Mouse (Mus musculus) cerebellum, adult 18-20 months (tissue): ENCODE results near the gene Btla.

Experiments
- DNase-seq, 2 experiments: peaks; one replicate each; pipeline ENCODE4 v3.0.0; 2021

The Btla gene

DNA sequence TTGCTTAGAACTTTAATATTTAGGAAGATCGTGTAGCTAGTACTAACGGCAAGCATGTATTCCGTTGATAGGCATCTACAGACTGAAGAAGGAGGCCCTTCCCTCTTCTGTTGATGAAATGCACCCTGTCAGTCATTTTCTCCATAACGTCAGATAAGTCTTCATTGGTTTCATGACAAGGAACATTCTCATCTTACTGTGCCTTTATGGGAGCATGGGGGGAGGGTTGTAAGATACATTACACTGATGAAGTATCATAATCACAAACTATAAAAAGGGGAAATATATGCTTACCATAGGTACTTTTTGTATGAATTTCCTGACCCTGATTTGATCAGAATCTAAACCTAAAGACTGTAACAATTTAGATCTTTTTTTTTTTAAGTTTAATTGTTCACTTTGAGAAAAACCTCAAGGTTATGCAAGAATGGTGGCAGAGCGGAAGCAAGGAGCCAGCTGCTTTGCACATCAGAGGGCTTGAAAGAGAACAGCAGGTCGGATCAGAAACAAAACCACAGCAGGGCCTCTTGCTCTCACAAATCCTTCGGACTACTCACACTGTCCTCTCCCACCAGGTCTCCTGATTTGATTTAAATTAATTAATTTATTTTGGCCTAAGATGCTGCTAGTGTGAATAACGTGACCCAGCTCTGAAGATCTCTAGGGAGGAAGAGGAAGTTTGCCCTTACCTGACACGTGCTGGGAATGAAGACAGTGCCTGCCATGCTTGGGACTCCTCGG, at the start of gene Btla:
Gene Btla, plus strand, starts transcription at position 668 of the 741 bp plus-strand sequence.
- no peak for DNase-seq

DNA sequence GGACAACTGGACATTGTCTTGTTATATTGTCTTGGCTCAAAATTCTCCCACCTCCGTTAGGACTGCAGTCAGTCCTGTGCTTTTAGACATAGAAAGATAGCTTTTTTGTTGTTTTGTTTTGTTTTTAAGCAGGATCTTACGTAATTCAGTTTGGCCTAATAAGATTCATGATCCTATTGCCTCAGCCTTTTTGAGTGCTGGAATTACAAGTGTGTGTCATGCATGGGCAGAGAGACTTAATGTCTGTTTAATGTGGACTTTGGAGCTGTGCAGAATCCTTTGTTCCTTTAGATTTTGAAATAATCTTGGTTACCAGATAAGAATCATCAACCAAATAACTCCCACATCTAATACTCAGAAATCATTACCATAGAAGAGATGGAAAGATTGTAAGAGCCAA, 45.6 kb upstream of the Btla start:
- DNase-seq, result no peak

DNA sequence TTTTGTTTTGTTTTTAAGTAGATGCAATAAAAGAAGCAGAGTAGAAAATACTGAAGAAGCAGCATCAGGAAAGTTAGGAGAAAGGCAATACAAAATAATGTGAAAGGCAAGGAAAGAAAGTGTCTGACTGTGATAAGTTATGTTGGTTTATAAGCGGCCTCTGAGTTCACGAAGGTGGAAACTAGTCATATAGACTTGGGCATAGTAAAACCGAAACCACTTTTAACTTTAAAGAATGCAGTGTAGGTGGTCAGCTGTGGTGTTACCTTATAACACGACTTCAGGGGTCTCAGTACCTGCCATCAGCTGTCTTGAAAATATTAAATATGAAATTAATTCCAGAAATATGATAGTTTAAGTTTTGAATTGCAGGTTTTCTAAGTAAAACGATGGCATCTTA, 42.3 kb upstream of the Btla start:
- no peak for DNase-seq

DNA sequence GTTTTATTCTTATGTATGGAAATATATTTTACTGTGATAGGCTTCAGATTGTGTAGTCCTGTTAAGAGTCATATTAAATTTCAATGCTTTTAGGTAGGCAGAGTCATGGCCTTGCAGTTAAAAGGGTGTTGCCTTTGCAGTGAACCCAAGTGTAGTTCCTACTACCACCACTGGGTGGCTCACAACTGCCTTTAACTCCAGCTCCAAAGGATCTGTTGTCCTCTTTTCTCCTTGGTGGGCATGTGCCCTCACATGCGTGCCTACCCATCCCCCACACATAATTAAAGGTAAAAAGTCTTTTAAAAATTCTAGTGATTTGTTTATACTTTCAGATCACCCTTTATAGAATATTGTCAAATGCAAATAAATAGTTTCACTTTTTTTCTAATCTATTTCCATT, 31.5 kb upstream of the Btla start:
- DNase-seq, result peak; percentile 78 to 81

DNA sequence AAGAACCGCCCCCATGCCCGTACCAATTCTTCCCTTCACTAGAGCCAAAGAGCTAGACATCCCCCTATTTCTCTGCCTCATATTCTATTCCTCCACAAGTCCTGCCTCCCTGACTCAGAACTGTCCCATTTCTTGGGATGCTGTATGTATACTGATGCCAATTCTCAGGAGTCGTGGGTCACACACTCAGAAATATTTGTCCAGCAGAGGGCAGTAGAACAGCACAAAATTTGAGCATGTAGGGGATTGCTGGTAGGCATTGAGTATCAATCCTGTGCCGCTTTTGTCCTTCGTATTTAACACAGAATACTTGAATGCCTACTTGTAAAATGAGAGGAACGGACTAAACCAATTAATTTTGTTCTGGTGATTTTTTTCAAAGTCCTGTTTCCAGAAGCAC, 27.3 kb upstream of the Btla start:
- DNase-seq, result peak; percentile 70 to 71

DNA sequence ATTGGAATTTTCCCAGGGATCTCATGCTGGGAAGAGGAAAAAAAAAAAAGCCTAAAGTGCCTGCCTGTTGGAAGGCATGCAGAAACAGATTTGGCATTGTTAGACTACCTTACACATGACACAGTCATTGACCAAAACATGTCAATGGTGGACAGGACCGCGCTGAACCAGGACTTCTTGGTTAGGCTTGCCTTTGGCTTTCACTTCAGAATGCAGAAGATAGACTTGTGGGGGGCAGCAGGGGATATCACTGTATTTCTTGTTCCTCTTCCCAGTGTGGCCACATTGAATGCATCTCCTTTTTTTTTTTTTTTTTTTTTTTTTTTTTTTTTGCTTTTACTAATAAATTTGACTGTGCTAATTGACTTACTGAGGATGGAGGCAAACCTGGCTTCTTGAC, 22.7 kb upstream of the Btla start:
- DNase-seq, result peak in 1 of 2 experiments; percentile 7

DNA sequence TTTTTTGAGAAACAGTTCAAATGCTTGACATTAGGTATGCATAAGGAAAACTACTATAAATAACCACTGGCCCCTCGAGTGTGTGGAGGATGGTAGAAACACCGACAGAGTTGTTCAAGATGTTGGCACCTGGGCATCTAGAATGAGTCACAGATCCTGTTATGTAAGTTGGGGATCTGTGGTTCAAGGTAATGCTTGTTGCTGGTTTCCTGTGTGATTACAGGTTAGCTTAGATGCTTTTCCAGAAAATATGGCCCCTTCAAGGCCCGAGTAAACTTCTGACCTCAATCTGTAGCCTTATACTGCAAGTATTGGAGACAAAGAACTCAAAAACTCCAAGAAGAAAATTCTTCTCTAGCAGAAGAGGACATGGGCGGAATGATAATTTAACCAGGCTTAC, 19.7 kb upstream of the Btla start:
- no peak for DNase-seq

DNA sequence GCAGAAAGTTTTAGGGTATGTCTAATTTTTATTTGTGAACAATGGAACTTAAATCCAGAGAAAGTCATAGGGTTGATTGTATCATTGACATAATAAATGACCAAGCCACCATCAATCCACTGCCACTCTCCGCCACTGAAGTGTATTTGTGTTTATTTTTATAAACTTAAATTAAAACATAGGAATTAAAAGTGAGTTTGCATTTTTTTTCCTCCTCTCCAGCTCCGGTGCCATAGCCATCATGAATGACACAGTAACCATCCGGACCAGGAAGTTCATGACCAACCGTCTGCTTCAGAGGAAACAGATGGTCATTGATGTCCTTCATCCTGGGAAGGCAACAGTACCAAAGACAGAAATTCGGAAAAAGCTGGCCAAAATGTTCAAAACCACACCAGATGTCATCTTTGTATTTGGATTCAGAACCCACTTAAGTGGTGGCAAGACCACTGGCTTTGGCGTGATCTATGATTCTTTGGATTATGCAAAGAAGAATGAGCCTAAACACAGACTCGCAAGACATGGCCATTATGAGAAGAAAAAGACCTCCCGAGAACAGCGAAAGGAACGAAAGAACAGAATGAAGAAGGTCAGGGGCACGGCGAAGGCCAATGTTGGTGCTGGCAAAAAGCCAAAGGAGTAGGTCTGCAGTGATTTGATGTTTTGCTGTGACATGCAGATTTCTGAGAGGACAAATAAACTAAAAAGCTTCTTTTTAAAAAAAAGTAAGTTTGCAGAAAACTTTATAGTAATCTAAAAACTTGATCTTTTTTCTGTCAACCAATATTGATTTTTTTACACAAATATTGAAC, 19.1 kb upstream of the Btla start:
- DNase-seq, result peak in 1 of 2 experiments; percentile 27

DNA sequence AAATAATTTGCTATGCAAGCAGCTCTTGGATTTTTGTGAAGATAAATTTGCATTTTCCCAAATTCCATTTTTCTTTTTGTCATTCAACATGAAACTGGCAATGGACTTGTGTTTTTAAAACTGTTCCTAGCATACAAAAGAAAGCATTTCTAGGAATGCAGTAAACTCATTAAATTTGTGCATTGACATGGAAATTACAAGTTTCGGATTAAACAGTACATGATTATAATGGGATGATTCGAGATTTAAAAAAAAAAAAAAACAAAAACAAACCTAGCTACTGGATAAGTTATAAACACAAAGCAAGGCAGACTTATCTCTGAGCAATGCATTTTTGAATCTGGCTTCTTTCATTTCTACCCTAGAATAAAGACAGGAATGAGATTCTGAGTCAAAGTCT, 2.1 kb upstream of the Btla start:
- no peak for DNase-seq

DNA sequence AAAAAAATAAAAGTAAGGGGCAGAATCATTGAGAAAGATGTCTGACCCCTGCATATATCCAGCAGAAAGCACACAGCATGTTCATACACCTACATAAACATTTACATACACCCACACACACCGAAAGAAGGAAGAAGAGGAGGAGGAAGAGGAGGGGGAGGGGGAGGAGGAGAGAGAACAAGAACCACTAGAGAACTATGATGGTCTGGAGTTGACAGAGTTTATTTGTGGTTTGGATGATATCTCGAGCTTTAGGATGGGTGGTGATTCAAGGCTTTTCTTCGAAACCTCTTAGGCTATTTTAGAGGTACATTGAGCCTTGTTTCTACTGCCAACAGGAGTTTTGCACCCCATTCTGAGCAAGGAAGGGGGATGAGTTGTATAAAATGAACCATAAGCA, 1.3 kb upstream of the Btla start:
- DNase-seq, result no peak

DNA sequence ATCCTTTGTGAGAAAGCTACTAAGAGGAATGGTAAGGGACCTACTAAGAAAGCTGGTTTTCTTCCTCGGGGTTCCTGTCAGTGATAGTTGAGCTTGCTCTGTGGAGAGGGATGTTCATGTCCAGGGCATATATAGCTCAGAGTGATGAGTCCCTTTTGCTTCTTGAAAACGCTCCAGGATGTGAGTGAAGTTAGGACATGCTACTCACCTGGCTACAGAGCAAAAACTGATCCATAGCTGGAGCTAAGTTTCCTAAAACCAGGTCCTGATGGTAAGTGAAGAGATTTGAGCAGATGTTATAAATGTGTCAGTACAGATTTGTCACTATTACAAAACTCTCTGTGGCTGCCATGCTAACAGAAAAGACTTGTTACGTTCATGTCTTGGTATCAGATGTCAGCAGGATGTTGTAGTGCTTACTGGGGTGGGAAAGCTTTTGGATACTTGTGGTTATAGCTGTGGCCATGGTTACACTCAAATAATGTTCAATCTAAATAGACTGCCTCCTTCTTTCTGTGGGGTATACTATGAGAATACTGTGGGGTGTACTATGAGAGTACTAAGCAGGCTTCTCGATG, 405 bp downstream of the Btla start:
- no peak for DNase-seq

DNA sequence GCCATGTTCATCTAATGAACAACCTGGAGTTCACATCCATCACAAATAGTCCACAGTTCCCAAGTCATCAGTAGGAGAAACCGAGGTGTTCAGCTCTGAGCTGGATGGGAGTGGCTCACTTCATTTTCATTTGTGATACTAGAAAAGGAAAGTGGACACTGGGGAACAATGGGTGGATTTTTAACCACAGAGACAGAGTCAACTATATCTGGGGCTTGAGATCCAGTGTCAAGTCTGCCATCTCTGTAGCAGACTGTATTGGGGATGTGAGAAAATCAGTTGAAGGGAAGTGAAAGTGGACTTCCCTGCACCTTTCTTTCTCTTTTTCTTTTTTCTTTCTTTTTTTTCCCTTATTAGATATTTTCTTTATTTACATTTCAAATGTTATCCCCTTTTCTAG, 2.9 kb downstream of the Btla start:
- no peak for DNase-seq

DNA sequence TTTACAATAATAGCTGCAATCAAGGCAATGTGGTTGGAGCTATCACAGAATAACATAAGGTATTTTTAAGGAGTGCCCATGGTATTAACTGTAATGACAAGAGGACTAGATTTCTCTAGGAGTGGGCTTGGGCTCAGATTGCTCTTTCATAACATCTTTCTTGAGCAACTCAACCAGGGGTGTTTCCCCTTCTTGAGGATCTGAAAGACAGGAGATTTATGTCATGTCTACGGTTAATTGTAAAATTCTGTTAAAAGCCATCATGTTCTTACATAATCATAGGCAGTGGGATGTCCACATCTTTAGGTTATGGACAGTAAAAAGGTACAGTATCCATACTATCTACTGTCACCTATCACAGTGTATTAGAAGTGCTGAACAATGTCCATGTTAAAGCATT, 7.2 kb downstream of the Btla start:
- no peak for DNase-seq

DNA sequence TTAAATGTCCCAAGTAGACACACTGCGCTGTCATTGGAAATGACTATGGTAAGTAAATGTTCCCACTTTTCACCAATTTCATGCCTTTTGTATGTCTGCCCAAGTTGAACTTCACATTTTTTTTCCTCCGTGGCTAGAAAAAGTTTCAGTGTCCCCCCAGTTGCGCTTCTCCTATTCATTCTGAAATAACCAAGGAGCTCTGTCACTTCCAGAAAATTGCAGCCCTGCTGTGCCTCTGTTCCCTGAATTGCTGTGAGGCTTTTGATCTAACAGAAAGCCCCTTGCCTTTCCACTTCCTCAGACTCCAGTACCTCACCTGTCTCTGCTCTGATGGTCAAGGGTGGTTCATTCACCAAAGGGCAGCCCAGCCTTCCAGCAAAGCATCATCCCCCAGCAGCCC, 8.9 kb downstream of the Btla start:
- no peak for DNase-seq

DNA sequence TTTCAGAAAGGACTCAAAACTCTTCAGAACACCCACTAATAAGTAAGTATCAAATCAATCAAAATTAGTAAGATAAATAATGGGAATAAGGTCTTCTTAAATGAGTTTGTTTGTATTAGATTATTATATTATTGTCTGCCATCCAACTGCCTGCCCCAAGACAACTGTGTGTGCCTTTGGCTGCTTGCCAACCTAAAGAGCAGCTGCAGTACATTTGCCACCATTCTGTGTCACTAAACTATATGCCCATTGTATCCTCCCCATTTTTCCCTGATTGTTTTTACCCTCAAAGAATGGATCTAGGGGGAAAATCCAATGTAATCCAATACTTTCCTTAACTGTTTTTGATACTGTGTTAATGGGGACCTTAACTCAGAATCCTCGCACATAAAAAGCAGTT, 18.6 kb downstream of the Btla start:
- no peak for DNase-seq

DNA sequence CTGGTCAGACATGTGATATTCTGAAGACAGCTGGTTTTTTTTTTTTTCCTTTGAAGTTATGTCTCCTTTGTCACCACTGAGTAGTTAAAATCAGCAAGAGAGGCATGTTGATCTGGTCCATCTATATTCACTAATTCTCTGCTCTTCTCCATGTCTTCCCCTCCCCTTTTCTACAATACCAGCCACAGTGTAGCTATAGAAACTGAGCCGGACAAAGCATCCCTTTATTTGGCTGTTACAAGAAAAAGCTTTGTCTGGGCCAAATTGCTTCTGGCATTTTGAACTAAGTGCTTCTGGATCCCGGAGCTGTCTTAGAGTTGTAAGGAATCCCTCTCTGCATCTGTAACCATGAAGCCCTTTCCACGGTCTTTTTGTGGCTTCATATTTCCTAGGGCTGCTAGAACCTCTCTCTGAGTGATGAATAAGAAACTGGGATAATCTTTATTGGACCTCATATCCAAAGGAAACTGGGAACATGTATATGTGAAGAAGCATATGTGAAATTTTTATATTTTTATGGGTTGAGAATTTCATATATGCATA, 20.9 kb downstream of the Btla start:
- no peak for DNase-seq

DNA sequence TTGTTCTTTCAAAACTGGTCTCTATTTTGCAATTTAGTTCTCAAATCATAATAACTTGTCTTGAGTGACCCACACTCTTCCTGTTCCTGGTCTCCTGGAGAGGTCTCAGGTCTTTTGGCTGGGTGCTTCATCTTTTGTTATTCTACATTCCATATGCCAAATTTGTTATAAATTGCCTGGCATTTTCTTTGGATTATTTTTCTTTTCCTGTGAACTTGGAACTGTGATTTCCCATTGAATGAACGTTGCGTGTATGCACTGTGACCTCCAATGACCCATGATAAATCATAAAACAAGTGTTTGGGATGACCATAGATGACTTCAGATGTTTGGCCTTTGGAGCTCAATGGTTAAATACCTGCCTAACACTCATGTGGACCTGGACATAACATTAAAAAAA, 25.6 kb downstream of the Btla start:
- no peak for DNase-seq

DNA sequence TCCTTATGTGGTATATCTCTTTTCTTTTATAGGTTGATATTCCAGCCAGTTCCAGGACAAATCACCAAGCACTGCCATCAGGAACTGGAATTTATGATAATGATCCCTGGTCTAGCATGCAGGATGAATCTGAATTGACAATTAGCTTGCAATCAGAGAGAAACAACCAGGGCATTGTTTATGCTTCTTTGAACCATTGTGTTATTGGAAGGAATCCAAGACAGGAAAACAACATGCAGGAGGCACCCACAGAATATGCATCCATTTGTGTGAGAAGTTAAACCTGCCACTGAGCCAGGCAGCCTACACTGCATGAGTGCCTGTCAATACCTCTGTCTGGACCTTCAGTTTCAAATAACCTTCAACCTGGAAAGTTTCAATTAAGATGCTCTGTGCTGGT, 26.2 kb downstream of the Btla start:
- DNase-seq, result no peak

DNA sequence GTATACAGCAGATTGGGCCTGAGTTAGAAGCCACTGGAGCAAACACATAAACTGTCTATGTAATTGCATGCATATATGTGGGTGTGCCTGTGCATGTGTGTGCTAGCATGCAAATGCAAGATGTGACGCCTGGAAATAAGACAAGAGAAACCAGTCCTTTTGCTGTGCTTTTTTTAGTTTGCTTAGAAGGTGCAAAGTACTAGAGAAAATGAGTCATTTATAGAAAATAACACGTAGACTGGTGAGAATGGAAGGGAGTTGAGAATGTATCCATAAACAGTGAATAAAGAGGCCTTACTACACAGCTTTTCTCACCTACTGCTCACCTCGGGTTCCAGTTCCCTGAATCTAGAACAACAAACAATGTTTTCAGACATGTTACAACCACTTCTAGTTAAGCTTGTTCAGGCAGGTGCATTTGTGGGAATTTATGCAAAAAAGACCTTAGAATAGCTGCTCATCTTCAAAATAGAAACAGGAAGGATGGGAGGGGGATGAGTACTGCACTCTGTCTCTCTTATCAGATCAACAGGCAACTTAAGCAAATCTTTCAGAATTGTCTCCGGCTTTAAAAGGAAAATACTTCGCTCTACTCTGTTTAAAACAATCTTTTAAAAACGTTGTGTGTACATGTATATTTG, 27.8 kb downstream of the Btla start:
- DNase-seq, result no peak

DNA sequence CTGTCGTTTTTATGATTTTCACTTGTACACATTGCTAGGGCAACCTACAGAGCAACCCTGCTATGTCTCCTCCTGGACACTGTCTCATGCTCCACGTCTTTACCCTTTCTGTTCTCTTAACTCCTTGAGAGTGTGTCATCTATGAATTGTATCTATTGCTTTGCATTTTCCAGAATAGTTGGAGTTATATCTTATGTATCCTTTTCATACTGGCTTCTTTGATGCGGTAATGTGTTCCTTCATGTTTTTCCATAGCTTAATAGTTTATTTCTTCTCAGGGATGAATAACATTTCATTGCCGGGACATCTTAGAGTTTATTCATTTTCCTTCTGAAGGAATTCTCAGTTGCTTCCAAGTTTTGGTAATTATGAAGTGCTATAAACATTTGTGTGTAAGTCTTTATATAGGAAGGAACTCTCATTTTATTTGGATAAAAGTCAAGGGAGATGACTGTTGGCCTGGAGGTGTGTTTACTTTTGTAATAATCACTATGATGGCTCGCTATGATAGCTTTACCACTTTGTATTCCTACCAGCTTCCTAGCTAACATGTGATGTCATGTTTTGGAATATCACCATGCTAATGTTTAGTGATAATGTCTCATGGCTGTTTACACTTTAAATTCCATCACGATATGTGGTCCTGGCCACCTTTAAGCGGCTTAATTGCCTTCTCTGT, 31.2 kb downstream of the Btla start:
- no peak for DNase-seq

DNA sequence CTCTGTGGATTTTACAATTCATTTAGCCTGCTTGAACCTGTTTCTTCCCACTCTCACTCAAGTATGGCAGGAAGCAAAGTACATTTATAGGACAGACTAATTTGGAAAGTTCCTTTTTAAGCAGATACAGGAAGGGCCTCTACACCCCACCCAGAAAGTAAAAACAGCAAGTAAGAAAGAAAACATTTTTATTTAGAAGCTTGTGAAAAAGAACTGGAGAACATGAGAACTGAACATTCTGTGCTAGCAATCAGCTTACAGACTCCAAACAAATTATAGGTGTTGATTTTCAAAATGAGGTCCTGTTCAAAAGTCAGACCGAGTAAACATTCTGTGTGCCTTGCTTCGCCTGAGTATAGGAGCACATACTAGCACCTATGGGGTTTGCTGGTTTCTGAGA, 32.8 kb downstream of the Btla start:
- DNase-seq, result no peak

DNA sequence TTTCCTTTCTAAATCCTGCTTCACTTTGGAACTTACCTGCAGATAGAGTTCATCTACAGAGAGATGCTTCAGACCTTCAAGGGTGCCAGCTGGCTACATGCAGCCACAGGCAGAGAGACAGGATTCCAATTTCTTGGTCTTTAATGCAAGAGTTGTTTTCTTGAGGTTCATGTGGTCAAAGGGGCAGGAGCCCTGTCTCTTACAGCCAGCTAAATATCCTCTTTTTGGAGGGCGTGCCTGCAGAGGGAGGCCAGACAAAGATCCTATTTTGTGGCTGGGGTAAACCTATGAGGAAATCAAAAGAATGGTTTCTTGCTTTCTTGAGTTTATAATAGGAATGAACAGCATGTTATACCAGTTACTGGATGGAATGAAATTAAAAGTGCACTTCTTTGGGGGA, 33.5 kb downstream of the Btla start:
- DNase-seq, result no peak

DNA sequence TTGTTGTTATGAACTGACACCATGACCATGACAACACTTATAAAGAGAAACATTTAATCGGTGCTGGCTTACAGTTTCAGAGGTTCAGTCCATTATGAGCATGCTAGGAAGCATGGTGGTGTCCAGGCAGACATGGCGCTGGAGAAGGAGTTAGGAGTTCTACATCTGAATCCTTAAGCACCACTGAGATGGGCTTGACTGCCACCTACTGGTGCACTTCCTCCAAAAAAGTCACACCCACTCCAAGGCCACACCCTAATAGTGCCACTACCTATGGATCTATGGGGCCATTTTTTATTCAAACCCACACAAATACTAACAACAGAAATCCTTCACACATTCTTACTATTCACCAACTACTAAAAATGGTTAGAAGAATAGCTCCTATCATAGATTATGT, 35.5 kb downstream of the Btla start:
- DNase-seq, result no peak
